Mouse (Mus musculus): ENCODE results near the gene Irs1. TPM values are rescaled to one million over a fixed set of nuclear protein-coding genes. Genes with fewer than 3 reads are reported as not detected.

Irs1 gene
- polyA plus RNA-seq (2012; rRNA removed): 8.5 and 9.5 TPM in 2 replicates

- peak; percentile 69 to 82 for DNase-seq (ENCODE audit: extremely low spot score in 1 of 2, low spot score in 1 of 2)
These were observed at the start of gene Irs1 for GRCm38 (mm10) chr1:82291151-82291797. Irs1 (minus strand) TSS chr1:82291416.

DNA sequence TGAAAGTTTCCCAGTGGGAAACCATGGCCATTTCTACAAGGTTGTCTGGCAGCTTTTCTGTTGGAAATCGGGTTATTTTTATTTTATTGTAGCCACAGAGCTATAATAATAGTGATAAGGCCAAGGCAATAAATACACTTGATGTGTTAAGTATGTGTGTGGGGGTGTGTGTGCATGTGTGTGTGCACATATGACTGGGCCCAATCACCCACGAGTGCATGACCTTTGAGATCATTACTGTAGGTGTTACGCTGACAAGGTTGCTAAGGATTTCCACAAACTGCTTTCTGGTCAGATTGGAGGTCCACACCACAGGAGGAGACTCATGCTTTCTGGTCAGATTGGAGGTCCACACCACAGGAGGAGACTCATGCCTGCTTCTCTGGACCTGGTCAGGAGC is 43.3 kb upstream of the Irs1 start:
- no peak for DNase-seq (ENCODE audit: extremely low spot score in 1 of 2, low spot score in 1 of 2)

- no peak for DNase-seq (ENCODE audit: extremely low spot score in 1 of 2, low spot score in 1 of 2)
These were observed 38.7 kb upstream of the Irs1 start for GRCm38 (mm10) chr1:82329954-82330247.

DNA sequence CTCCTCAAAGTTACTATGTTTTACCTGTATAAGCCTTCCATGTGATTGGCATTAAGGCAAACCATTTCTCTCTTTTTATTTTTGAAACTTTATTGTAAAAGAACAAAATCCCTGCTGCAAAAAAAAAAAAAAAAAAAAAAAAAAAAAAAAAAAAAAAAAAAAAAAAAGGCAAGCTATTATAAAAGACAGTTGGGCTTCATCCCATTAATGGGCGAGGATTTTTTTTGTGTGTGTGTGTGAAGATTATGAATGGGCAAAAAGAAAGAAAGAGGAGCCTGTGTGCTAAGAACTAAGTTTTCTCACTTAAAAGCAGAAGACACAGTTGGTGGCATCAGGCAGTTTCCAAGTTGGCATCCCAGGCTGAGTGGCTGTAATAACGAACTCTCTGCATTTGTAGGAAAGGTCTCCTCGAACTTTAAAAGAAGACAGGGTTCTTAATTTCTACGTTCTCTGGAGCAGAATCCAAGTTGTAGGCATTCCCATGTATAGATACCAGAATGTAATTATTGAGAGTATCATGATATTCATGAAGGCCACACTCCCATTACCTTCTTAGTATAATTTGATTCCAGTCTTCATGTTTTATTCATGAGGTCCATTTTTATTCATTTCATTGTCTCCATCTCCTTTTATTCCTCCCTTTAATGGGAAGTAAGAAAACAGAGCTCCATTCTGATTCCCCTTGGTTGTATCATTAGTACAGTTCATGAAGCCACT is 38.2 kb upstream of the Irs1 start:
- no peak for DNase-seq (ENCODE audit: extremely low spot score in 1 of 2, low spot score in 1 of 2)

- no peak for DNase-seq (ENCODE audit: extremely low spot score in 1 of 2, low spot score in 1 of 2)
These were observed 37.0 kb upstream of the Irs1 start for GRCm38 (mm10) chr1:82328033-82328775.

- no peak for DNase-seq (ENCODE audit: extremely low spot score in 1 of 2, low spot score in 1 of 2)
These were observed 34.9 kb upstream of the Irs1 start for GRCm38 (mm10) chr1:82326120-82326519.

DNA sequence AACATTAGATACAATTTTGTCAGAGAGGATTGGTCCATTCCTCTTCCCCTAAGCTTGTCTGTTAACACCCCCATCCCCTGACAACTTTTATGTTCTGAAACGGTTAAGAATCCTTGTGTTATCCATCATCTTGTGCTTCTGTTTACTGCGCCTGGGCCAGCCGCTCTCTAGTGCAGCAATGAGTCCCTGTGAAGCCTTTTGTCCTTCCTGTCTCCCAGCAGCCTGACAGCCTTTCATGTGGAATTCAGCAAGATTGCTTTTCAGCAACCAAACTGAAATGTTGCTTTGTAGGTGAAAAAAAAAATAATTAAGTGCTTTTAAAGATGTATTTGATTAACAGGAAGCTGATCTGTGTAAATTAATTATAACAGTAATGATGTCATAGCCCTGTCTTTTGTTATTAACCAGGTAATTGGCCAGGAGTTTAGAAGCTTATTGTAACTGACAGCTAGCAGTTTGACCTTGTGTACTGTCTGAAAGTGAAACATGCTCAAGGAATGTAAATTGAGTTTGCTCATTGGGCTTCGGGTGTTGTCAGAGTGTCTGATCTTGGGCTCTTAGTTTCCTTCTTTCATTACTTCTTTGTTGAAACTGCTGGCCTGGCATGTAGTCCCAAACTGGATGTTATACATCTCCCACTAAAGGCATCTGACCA is 33.0 kb upstream of the Irs1 start:
- DNase-seq (ENCODE audit: extremely low spot score in 1 of 2, low spot score in 1 of 2): no peak

GRCm38 (mm10) chr1:82321441-82321840 is 30.2 kb upstream of the Irs1 start:
- DNase-seq (ENCODE audit: extremely low spot score in 1 of 2, low spot score in 1 of 2): no peak

DNA sequence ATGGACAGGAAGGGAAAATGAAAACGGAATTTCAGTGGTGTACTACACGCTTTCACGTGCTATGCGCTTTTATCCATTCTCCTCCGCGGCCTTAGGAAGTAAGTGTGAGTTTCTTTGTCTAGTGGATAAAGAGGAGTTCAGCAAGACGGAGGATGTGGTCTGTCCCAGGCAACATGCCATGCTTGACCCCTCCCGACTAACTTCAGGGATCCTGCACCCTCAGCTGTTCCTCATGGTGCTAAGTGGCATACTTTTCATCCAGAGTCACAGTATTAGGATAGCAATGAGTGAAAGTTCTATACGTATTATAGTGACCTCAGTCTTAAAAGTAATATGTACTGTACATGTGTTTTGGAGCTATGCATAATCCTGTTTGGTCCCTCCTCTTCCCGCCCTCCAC is 29.6 kb upstream of the Irs1 start:
- no peak for DNase-seq (ENCODE audit: extremely low spot score in 1 of 2, low spot score in 1 of 2)

- DNase-seq (ENCODE audit: extremely low spot score in 1 of 2, low spot score in 1 of 2): peak in 1 of 2 experiments; percentile 18
These were observed 29.2 kb upstream of the Irs1 start for GRCm38 (mm10) chr1:82320456-82320855.

GRCm38 (mm10) chr1:82316746-82317126 is 25.5 kb upstream of the Irs1 start:
- peak in 1 of 2 experiments; percentile 36 for DNase-seq (ENCODE audit: extremely low spot score in 1 of 2, low spot score in 1 of 2)

GRCm38 (mm10) chr1:82316111-82316745 is 25.0 kb upstream of the Irs1 start, which contains the start of gene Rhbdd1:
Rhbdd1 (plus strand) TSS chr1:82316452.
- peak; percentile 95 to 99 for DNase-seq (ENCODE audit: extremely low spot score in 1 of 2, low spot score in 1 of 2)

- DNase-seq (ENCODE audit: extremely low spot score in 1 of 2, low spot score in 1 of 2): no peak
These were observed 13.3 kb upstream of the Irs1 start for GRCm38 (mm10) chr1:82304483-82304882.

DNA sequence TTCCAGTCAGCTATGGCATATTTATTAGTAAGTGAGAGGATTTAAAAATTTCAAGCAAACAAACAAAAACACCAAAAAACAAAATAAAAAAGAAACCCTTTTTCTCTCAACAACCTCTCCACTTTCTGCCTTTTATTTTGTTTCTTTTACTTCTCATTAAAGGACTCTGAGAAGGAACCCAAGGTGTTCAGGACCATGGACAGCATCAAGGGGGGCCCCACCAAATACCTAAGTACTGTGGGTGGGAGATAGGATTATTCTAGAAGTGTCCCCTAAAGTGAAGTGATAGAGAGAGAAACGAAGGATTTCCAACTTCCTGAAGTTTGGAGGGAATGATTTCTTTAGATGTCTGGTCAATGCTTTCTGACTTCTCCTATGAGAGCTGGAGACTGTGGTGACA is 7.4 kb upstream of the Irs1 start:
- no peak for DNase-seq (ENCODE audit: extremely low spot score in 1 of 2, low spot score in 1 of 2)

- DNase-seq (ENCODE audit: extremely low spot score in 1 of 2, low spot score in 1 of 2): peak in 1 of 2 experiments; percentile 78
These were observed 2.9 kb upstream of the Irs1 start for GRCm38 (mm10) chr1:82294102-82294501.

DNA sequence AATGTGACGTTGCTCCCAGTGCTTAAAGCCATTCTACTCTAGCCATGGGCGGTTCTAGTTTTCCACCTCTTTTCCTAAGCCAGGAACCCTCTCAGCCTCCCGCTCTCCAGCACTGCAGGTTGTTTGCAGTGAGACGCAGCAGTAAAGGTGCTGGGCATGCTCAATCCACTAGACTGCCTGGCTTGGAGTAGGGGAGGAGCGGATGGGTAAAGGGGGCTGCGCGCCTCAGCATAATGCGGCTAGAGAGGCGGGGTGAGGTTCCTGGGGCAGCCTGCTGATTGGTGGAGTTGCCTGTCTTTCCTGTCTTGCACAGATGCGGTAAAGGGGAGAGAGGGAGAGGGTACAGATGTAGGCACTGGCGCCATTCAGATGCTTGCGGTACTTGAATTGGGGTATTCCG is 1.6 kb upstream of the Irs1 start:
- DNase-seq (ENCODE audit: extremely low spot score in 1 of 2, low spot score in 1 of 2): peak; percentile 71 to 85

GRCm38 (mm10) chr1:82291930-82292712 is 905 bp upstream of the Irs1 start:
- no peak for DNase-seq (ENCODE audit: extremely low spot score in 1 of 2, low spot score in 1 of 2)

GRCm38 (mm10) chr1:82290723-82291150 is 479 bp downstream of the Irs1 start:
- peak; percentile 51 to 86 for DNase-seq (ENCODE audit: extremely low spot score in 1 of 2, low spot score in 1 of 2)

DNA sequence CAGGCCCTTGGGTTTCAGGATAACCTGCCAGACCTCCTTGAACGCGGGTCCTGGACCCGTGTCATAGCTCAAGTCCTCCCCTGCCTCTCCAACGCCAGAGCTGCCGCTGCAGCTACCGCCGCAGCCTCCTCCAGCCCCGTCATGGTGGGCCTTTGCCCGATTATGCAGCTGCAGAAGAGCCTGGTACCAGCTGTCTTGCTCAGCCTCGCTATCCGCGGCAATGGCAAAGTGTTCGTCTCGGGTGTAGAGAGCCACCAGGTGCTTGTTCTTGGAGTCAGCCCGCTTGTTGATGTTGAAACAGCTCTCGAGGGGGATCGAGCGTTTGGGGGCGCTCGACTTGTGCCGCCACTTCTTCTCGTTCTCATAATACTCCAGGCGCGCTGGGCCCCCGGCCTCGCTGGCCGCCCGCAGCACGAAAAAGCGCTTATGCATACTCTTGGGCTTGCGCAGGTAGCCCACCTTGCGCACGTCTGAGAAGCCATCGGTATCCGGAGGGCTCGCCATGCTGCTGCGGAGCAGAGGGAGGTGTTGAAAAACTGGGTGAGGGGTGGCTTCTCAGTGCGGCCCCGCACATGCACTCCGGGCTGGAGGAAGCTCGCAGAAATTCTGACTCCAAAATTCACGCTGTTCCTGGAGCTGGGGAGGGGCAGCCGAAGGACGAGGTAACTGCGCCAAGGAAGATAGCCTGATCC is 1.1 kb downstream of the Irs1 start:
- DNase-seq (ENCODE audit: extremely low spot score in 1 of 2, low spot score in 1 of 2): peak; percentile 63 to 78
